Mouse (Mus musculus) bone marrow macrophage, adult 2 months (primary cell): ENCODE data around the gene Plod3.

ENCODE experiments used
- CTCF ChIP-seq: IDR thresholded peaks from 2 replicates; pipeline ENCODE4 v1.5.1; 2012; ENCODE audit warnings: low read depth, mild to moderate bottlenecking, low read length, moderate library complexity
- POLR2A ChIP-seq: IDR thresholded peaks from 2 replicates; pipeline ENCODE4 v1.6.1; 2012; ENCODE audit warnings: mild to moderate bottlenecking, low read depth, low read length, borderline replicate concordance

DNA sequence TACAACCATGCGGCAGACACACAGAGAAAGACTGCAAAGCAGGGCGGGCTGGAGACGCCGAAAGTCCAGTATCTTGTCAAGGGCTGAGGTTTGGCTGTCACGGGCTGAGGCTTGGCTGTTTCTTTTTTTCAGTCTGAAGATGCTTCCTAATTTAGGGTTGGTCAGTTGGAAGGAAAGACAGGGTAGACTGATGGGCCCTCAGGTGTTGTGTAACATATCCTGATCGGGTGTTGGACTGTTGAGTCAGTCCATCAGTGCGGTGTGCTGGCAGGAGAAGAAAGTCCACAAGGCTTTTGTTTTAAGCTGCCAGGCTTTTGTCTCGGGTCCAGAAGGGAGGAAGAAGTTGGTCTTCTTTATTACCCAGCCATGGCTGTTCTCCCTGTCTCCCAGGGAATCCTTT, 13.1 kb upstream of the Plod3 start:
- TF ChIP-seq CTCF: no peak
- no peak for TF ChIP-seq POLR2A
